Mouse (Mus musculus) MEL (cell line): ENCODE measurements at regions not wholly inside any gene's neighbourhood (a gene's known extent, or its start where the extent isn't known, plus 50 kb on each side); places are given as distances from the start of the nearest gene placed in this dataset.

Experiments
- DNase-seq: peaks from one replicate; pipeline ENCODE4 v3.0.0; 2011; ENCODE audit warnings: low read depth, low spot score
- H3K27ac ChIP-seq: 2 replicates; pipeline ENCODE4 v1.5.1; 2012; ENCODE audit warnings: low read depth, mild to moderate bottlenecking, control low read depth, low read length, moderate library complexity; ENCODE audit not compliant: control insufficient read depth
- H3K27me3 ChIP-seq, 2 experiments: fragments of 150-350 bp in 1 of 2; sonication (generic) in 1 of 2; 2 replicates each; pipeline ENCODE4 v1.6.1; 2012; ENCODE audit warnings: low read length in 2 of 2, mild to moderate bottlenecking in 2 of 2, improper control_type of control experiment in 1 of 2, moderate library complexity in 1 of 2; ENCODE audit not compliant: insufficient read depth in 2 of 2, control insufficient read depth in 1 of 2
- H3K36me3 ChIP-seq, 2 experiments: 2 replicates each; pipeline ENCODE4 v1.6.1; 2012 to 2014; ENCODE audit warnings: low read length in 2 of 2, improper control_type of control experiment in 1 of 2, inconsistent platforms in 1 of 2, mild to moderate bottlenecking in 1 of 2; ENCODE audit not compliant: insufficient read depth in 2 of 2, control insufficient read depth in 1 of 2
- H3K4me1 ChIP-seq, 2 experiments: fragments of 150-350 bp in 1 of 2; sonication (generic) in 1 of 2; 2 replicates each; pipeline ENCODE4 v1.6.1; 2012; ENCODE audit warnings: low read length in 2 of 2, improper control_type of control experiment in 1 of 2, mild to moderate bottlenecking in 1 of 2; ENCODE audit not compliant: insufficient read depth in 2 of 2, control insufficient read depth in 1 of 2
- H3K4me3 ChIP-seq, 2 experiments: fragments of 150-350 bp in 1 of 2; sonication (generic) in 1 of 2; 2 replicates each; pipeline ENCODE4 v1.5.1; 2012; ENCODE audit warnings: low read depth in 2 of 2, low read length in 2 of 2, mild to moderate bottlenecking in 2 of 2, moderate library complexity in 2 of 2, control low read depth in 1 of 2, improper control_type of control experiment in 1 of 2; ENCODE audit not compliant: control insufficient read depth in 1 of 2, insufficient read depth in 1 of 2
- H3K79me2 ChIP-seq: 2 replicates; pipeline ENCODE4 v1.6.1; 2012; ENCODE audit warnings: mild to moderate bottlenecking, low read length, moderate library complexity; ENCODE audit not compliant: control insufficient read depth, poor library complexity, insufficient read depth
- H3K9ac ChIP-seq: 2 replicates; pipeline ENCODE4 v1.6.1; 2012; ENCODE audit warnings: low read depth, mild to moderate bottlenecking, control low read depth, low read length, moderate library complexity; ENCODE audit not compliant: control insufficient read depth, poor library complexity, severe bottlenecking
- H3K9me3 ChIP-seq: fragments of 150-350 bp; sonication (generic); replicated peaks from 2 replicates; pipeline ENCODE4 v1.6.1; 2012; ENCODE audit warnings: mild to moderate bottlenecking, low read length, improper control_type of control experiment, moderate library complexity; ENCODE audit not compliant: insufficient read depth
- CTCF ChIP-seq, 3 experiments: IDR thresholded peaks in 2 of 3; conservative IDR thresholded peaks in 1 of 3; 2 replicates each; pipeline ENCODE4 v1.5.1; 2011 to 2012; ENCODE audit warnings: low read length in 3 of 3, low read depth in 2 of 3, mild to moderate bottlenecking in 2 of 3, improper control_type of control experiment in 1 of 3, inconsistent platforms in 1 of 3, mixed read lengths in 1 of 3, moderate library complexity in 1 of 3; ENCODE audit not compliant: control insufficient read depth in 1 of 3, insufficient read depth in 1 of 3, poor library complexity in 1 of 3, severe bottlenecking in 1 of 3
- E2F4 ChIP-seq: IDR thresholded peaks from 2 replicates; pipeline ENCODE4 v1.6.1; 2011; ENCODE audit warnings: low read depth, low read length, improper control_type of control experiment, borderline replicate concordance
- ELF1 ChIP-seq: IDR thresholded peaks from 2 replicates; pipeline ENCODE4 v1.6.1; 2014; ENCODE audit warnings: low read depth, mild to moderate bottlenecking, inconsistent platforms, low read length, improper control_type of control experiment, moderate library complexity
- ETS1 ChIP-seq: IDR thresholded peaks from 2 replicates; pipeline ENCODE4 v1.6.1; 2012; ENCODE audit warnings: low read depth, mild to moderate bottlenecking, inconsistent platforms, low read length, improper control_type of control experiment, moderate library complexity
- HCFC1 ChIP-seq: IDR thresholded peaks from 2 replicates; pipeline ENCODE4 v1.6.1; 2012; ENCODE audit warnings: low read depth, mild to moderate bottlenecking, inconsistent platforms, low read length, improper control_type of control experiment, moderate library complexity
- JUND ChIP-seq: IDR thresholded peaks from 2 replicates; pipeline ENCODE4 v1.6.1; 2011; ENCODE audit warnings: low read depth, mild to moderate bottlenecking, improper control_type of control experiment, low read length
- KAT2A ChIP-seq: conservative IDR thresholded peaks from 2 replicates; pipeline ENCODE4 v1.6.1; 2012; ENCODE audit warnings: low read depth, low read length, improper control_type of control experiment, inconsistent platforms
- MAFK ChIP-seq: IDR thresholded peaks from 2 replicates; pipeline ENCODE4 v1.6.1; 2011; ENCODE audit warnings: low read depth, mild to moderate bottlenecking, low read length, improper control_type of control experiment, borderline replicate concordance
- MXI1 ChIP-seq: IDR thresholded peaks from 2 replicates; pipeline ENCODE4 v1.6.1; 2011; ENCODE audit warnings: mild to moderate bottlenecking, low read depth, low read length, improper control_type of control experiment
- MYB ChIP-seq: IDR thresholded peaks from 2 replicates; pipeline ENCODE4 v1.6.1; 2011; ENCODE audit warnings: mild to moderate bottlenecking, low read depth, low read length, improper control_type of control experiment
- MYC ChIP-seq: IDR thresholded peaks from 2 replicates; pipeline ENCODE4 v1.6.1; 2011; ENCODE audit warnings: low read depth, mild to moderate bottlenecking, low read length, improper control_type of control experiment, moderate library complexity
- NELFE ChIP-seq: IDR thresholded peaks from 2 replicates; pipeline ENCODE4 v1.6.1; 2011; ENCODE audit warnings: low read depth, low read length, improper control_type of control experiment
- POLR2AphosphoS2 ChIP-seq: IDR thresholded peaks from 2 replicates; pipeline ENCODE4 v1.6.1; 2011; ENCODE audit warnings: low read length, improper control_type of control experiment
- POLR2AphosphoS5 ChIP-seq: IDR thresholded peaks from 2 replicates; pipeline ENCODE4 v1.6.1; 2012; ENCODE audit warnings: low read depth, borderline replicate concordance, mild to moderate bottlenecking, inconsistent platforms, low read length, moderate library complexity, mixed read lengths
- SMC3 ChIP-seq: IDR thresholded peaks from 2 replicates; pipeline ENCODE4 v1.6.1; 2011; ENCODE audit warnings: low read depth, low read length, improper control_type of control experiment
- TBP ChIP-seq: IDR thresholded peaks from 2 replicates; pipeline ENCODE4 v1.8.0; 2011; ENCODE audit warnings: low read depth, low read length, improper control_type of control experiment
- TCF12 ChIP-seq: IDR thresholded peaks from 2 replicates; pipeline ENCODE4 v1.6.1; 2014; ENCODE audit warnings: low read depth, mild to moderate bottlenecking, inconsistent platforms, low read length, improper control_type of control experiment, moderate library complexity
- UBTF ChIP-seq: IDR thresholded peaks from 2 replicates; pipeline ENCODE4 v1.6.1; 2012; ENCODE audit warnings: low read depth, mild to moderate bottlenecking, inconsistent platforms, low read length, improper control_type of control experiment, moderate library complexity, borderline replicate concordance; ENCODE audit not compliant: insufficient read depth
- ZNF384 ChIP-seq: IDR thresholded peaks from 2 replicates; pipeline ENCODE4 v1.6.1; 2012; ENCODE audit warnings: low read depth, mild to moderate bottlenecking, inconsistent platforms, low read length, improper control_type of control experiment

GRCm38 (mm10) chr16:76183105-76183504, 161.0 kb upstream of the Samsn1 start:
- no peak for TF ChIP-seq ELF1
- no peak for TF ChIP-seq E2F4
- TF ChIP-seq MYB = no peak
- TF ChIP-seq TBP = no peak
- TF ChIP-seq ETS1 = no peak
- TF ChIP-seq NELFE = no peak
- TF ChIP-seq MXI1 = no peak
- TF ChIP-seq TCF12 = no peak
- TF ChIP-seq MAFK = no peak
- no peak for TF ChIP-seq MYC
- TF ChIP-seq SMC3 = no peak
- TF ChIP-seq ZNF384 = no peak
- TF ChIP-seq KAT2A = no peak
- TF ChIP-seq UBTF = no peak
- no peak for TF ChIP-seq CTCF (IDR thresholded peaks at IDR 0.05 in 2 of 3, conservative IDR thresholded peaks at IDR 0.05 in 1 of 3; ENCODE audit: control insufficient read depth in 1 of 3, insufficient read depth in 1 of 3, low read depth in 2 of 3, low read length in 3 of 3, poor library complexity in 1 of 3, severe bottlenecking in 1 of 3)
- TF ChIP-seq POLR2AphosphoS2 = no peak
- TF ChIP-seq JUND = no peak
- TF ChIP-seq HCFC1 = no peak
- TF ChIP-seq, all 39 proteins: peak for 0

GRCm38 (mm10) chr16:76181596-76181995, 159.5 kb upstream of the Samsn1 start:
- Histone ChIP-seq H3K27ac (no peak overlapping the region), H3K27me3 (no peaks in the 10 kb centered on the region), H3K4me1 (no peaks in the 10 kb centered on the region), H3K36me3 (no peaks in the 10 kb centered on the region), H3K79me2 (no peaks in the 10 kb centered on the region), H3K9ac (no peak overlapping the region), H3K9me3 (no peaks in the 10 kb centered on the region), H3K4me3 (no peak overlapping the region)
- TF ChIP-seq POLR2AphosphoS5 = no peak
- DNase-seq = no peak

More at GRCm38 (mm10) chr16:76183105-76183504, 161.0 kb upstream of the Samsn1 start:
- H3K4me3 ChIP-seq = no peak overlapping the region
- H3K9me3 ChIP-seq = no peaks in the 10 kb centered on the region
- H3K79me2 ChIP-seq = no peaks in the 10 kb centered on the region
- no peak overlapping the region for H3K9ac ChIP-seq
- no peaks in the 10 kb centered on the region for H3K4me1 ChIP-seq
- no peak for DNase-seq
- no peak overlapping the region for H3K27ac ChIP-seq
- H3K36me3 ChIP-seq = no peaks in the 10 kb centered on the region
- peaks cover 0 to 2% of the 10 kb centered on the region in 2 experiments; a peak in 1 of 4 replicates for H3K27me3 ChIP-seq
